Mouse (Mus musculus): Measurements from ENCODE around the gene Usp21. TPM values are rescaled to one million over a fixed set of nuclear protein-coding genes. Genes with fewer than 3 reads are reported as not detected.

The Usp21 gene
- total and polyA plus RNA-seq, 3 experiments = 10.0 to 66.4 TPM; not detected in 1

- TF ChIP-seq NRF1 (IDR thresholded peaks at IDR 0.05; ENCODE audit: insufficient read depth, low read depth, low read length, poor library complexity, severe bottlenecking) (no peak), BHLHE40 (IDR thresholded peaks at IDR 0.05; ENCODE audit: borderline replicate concordance, low read depth, low read length) (no peak), MAZ (IDR thresholded peaks at IDR 0.05; ENCODE audit: low read depth, low read length) (no peak), GATA1 (IDR thresholded peaks at IDR 0.05; ENCODE audit: low read depth, low read length) (no peak), NELFE (IDR thresholded peaks at IDR 0.05; ENCODE audit: low read depth, low read length) (0 out of 2 replicates have a peak, but pooled peaks have one; percentile 3), HCFC1 (IDR thresholded peaks at IDR 0.05; ENCODE audit: low read depth, low read length) (0 out of 2 replicates have a peak, but pooled peaks have one; percentile 49), RCOR1 (IDR thresholded peaks at IDR 0.05; ENCODE audit: low read depth, low read length) (no peak), CHD2 (IDR thresholded peaks at IDR 0.05; ENCODE audit: low read length) (no peak), POLR2AphosphoS5 (IDR thresholded peaks at IDR 0.05; ENCODE audit: borderline replicate concordance, low read depth, low read length) (no peak), MAFK (IDR thresholded peaks at IDR 0.05; ENCODE audit: borderline replicate concordance, low read depth, low read length) (no peak), GABPA (IDR thresholded peaks at IDR 0.05; ENCODE audit: low read depth, low read length) (no peak), MAX (IDR thresholded peaks at IDR 0.05; ENCODE audit: low read length) (no peak), MEF2A (IDR thresholded peaks at IDR 0.05; ENCODE audit: extremely low read depth, insufficient replicate concordance, low read depth, low read length, poor library complexity, severe bottlenecking) (no peak)
Measured at GRCm38 (mm10) chr1:171272086-171272485, 15.7 kb downstream of the Usp21 start (continued).

- H3K4me1 ChIP-seq (ENCODE audit: control insufficient read depth in 1 of 2, insufficient read depth in 2 of 2, low read length in 2 of 2) = peaks cover 16 to 23% of the 10 kb centered on the region in 2 experiments
Measured at GRCm38 (mm10) chr1:171271622-171272021, 16.2 kb downstream of the Usp21 start.

GRCm38 (mm10) chr1:171271196-171271595 lies 16.6 kb downstream of the Usp21 start:
- TF ChIP-seq ZKSCAN1 (IDR thresholded peaks at IDR 0.05; ENCODE audit: low read depth, low read length) = no peak
- 0 out of 2 replicates have a peak, but pooled peaks have one; percentile 19 for TF ChIP-seq ETS1 (IDR thresholded peaks at IDR 0.05; ENCODE audit: low read depth, low read length)
- no peak for TF ChIP-seq RCOR1 (IDR thresholded peaks at IDR 0.05; ENCODE audit: low read depth, low read length)
- peak; percentile 50 for TF ChIP-seq GATA1 (IDR thresholded peaks at IDR 0.05; ENCODE audit: low read depth, low read length)
- TF ChIP-seq TAL1 (IDR thresholded peaks at IDR 0.05; ENCODE audit: low read length) = 0 out of 2 replicates have a peak, but pooled peaks have one; percentile 27
- no peak for TF ChIP-seq HCFC1 (IDR thresholded peaks at IDR 0.05; ENCODE audit: low read depth, low read length)
- no peak for TF ChIP-seq ZC3H11A (IDR thresholded peaks at IDR 0.05; ENCODE audit: low read depth, low read length)
- no peak for TF ChIP-seq NRF1 (IDR thresholded peaks at IDR 0.05; ENCODE audit: insufficient read depth, low read depth, low read length, poor library complexity, severe bottlenecking)
- Histone ChIP-seq H3K4me1 (ENCODE audit: control insufficient read depth in 1 of 2, insufficient read depth in 2 of 2, low read length in 2 of 2) (peaks cover 17 to 26% of the 10 kb centered on the region in 2 experiments), H3K79me2 (ENCODE audit: control insufficient read depth, insufficient read depth, low read length, poor library complexity) (no peaks in the 10 kb centered on the region; the same call in 1 of the 2 replicates), H3K4me3 (ENCODE audit: control insufficient read depth in 1 of 2, insufficient read depth in 1 of 2, low read depth in 2 of 2, low read length in 2 of 2) (peak overlapping the region; percentile 73 to 89), H3K27ac (ENCODE audit: control insufficient read depth, low read depth, low read length) (peak overlapping the region; percentile 53), H3K9ac (ENCODE audit: control insufficient read depth, low read depth, low read length, poor library complexity, severe bottlenecking) (peak overlapping the region; percentile 67), H3K27me3 (ENCODE audit: control insufficient read depth in 1 of 2, insufficient read depth in 2 of 2, low read length in 2 of 2) (no peaks in the 10 kb centered on the region), H3K9me3 (replicated peaks; ENCODE audit: insufficient read depth, low read length) (no peaks in the 10 kb centered on the region), H3K36me3 (ENCODE audit: control insufficient read depth in 1 of 2, insufficient read depth in 2 of 2, low read length in 2 of 2) (peaks cover under 1 to 26% of the 10 kb centered on the region in 2 experiments; a peak in 3 of 4 replicates)
- DNase-seq (ENCODE audit: low read depth, low spot score) = peak; percentile 64

More at GRCm38 (mm10) chr1:171271622-171272021, 16.2 kb downstream of the Usp21 start:
- peak overlapping the region; percentile 51 for H3K9ac ChIP-seq (ENCODE audit: control insufficient read depth, low read depth, low read length, poor library complexity, severe bottlenecking)
- no peaks in the 10 kb centered on the region for H3K27me3 ChIP-seq (ENCODE audit: control insufficient read depth in 1 of 2, insufficient read depth in 2 of 2, low read length in 2 of 2)
- H3K27ac ChIP-seq (ENCODE audit: control insufficient read depth, low read depth, low read length) = peak overlapping the region; percentile 53
- H3K36me3 ChIP-seq (ENCODE audit: control insufficient read depth in 1 of 2, insufficient read depth in 2 of 2, low read length in 2 of 2) = peaks cover 1 to 30% of the 10 kb centered on the region in 2 experiments; a peak in 3 of 4 replicates
- peak; percentile 46 for DNase-seq (ENCODE audit: low read depth, low spot score)
- H3K9me3 ChIP-seq (replicated peaks; ENCODE audit: insufficient read depth, low read length) = no peaks in the 10 kb centered on the region
- no peaks in the 10 kb centered on the region; the same call in 1 of the 2 replicates for H3K79me2 ChIP-seq (ENCODE audit: control insufficient read depth, insufficient read depth, low read length, poor library complexity)
- H3K4me3 ChIP-seq (ENCODE audit: control insufficient read depth in 1 of 2, insufficient read depth in 1 of 2, low read depth in 2 of 2, low read length in 2 of 2) = peak overlapping the region; percentile 73 to 89
- TF ChIP-seq NELFE (IDR thresholded peaks at IDR 0.05; ENCODE audit: low read depth, low read length) (0 out of 2 replicates have a peak, but pooled peaks have one; percentile 10), ZMIZ1 (IDR thresholded peaks at IDR 0.05; ENCODE audit: low read depth, low read length) (0 out of 2 replicates have a peak, but pooled peaks have one; percentile 14), ZNF384 (IDR thresholded peaks at IDR 0.05; ENCODE audit: low read depth, low read length) (no peak)
